Mouse (Mus musculus): ENCODE results near the gene Frmd4a. TPM values are rescaled to one million over a fixed set of nuclear protein-coding genes. Genes with fewer than 3 reads are reported as not detected.

The Frmd4a gene
- polyA plus RNA-seq, 1 experiment: 22.8 TPM

DNA sequence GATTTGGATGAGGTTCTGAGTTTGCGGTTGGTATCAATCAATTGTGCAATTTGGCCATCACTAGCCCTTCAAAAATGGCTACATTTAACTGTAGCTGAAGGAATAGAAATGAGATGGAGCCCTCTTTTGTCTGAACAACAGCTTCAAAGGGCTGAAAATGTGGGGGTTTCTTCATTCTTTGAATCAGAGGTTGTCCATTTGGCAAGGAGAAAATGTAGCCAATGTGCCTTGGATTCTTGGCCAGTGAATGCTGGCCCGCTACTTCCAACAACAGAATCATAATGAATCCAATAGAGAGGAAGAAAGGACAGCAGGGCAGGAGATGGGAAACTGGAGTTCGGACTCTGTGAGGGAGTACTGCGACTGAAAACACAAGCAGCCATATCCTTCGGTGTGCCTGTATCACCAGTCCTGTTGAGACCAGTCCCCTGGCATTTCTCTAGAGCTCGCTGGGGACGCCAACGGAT, 19.2 kb downstream of the Frmd4a start:
- WGBS: 82% methylated on average over 8 of the region's 8 CpGs
- H3K27ac ChIP-seq (ENCODE audit: control insufficient read depth, insufficient read depth, low read depth, low read length, poor library complexity): no peak overlapping the region
- no peak overlapping the region for H3K4me3 ChIP-seq (replicated peaks; ENCODE audit: control insufficient read depth, low read depth, low read length)
- no peak for TF ChIP-seq POLR2A (IDR thresholded peaks at IDR 0.05; ENCODE audit: borderline replicate concordance, control insufficient read depth, low read depth, low read length)
- TF ChIP-seq CTCF (IDR thresholded peaks at IDR 0.05; ENCODE audit: control insufficient read depth, insufficient read depth, low read length): no peak
- no peaks in the 10 kb centered on the region for H3K4me1 ChIP-seq (ENCODE audit: control insufficient read depth, insufficient read depth, low read length)

DNA sequence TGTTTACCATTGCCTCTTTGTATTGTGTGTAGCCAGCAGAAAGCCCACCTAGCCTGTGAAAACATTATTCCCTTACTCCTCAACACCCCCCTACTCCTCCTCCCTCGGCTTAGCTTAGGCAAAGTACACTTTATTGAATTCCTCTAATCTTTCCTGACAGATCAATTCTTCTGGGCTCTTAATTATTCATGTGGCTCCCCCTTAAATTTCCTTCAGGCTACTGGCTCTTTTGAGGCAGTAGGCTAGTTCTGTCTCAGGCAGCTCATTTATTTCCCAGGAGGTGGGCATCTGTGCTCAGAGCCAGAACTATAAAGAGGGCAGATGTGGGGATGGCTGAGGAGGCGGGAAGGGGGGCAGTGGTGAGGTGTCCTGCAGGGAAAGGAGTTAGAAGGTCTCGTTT, 24.5 kb downstream of the Frmd4a start:
- H3K27ac ChIP-seq (ENCODE audit: control insufficient read depth, insufficient read depth, low read depth, low read length, poor library complexity): no peak overlapping the region
- TF ChIP-seq CTCF (IDR thresholded peaks at IDR 0.05; ENCODE audit: control insufficient read depth, insufficient read depth, low read length): no peak
- no peak for TF ChIP-seq POLR2A (IDR thresholded peaks at IDR 0.05; ENCODE audit: borderline replicate concordance, control insufficient read depth, low read depth, low read length)
- 58% methylated on average over 3 of the region's 3 CpGs for WGBS
- no peaks in the 10 kb centered on the region for H3K4me1 ChIP-seq (ENCODE audit: control insufficient read depth, insufficient read depth, low read length)
- H3K4me3 ChIP-seq (replicated peaks; ENCODE audit: control insufficient read depth, low read depth, low read length): no peak overlapping the region

DNA sequence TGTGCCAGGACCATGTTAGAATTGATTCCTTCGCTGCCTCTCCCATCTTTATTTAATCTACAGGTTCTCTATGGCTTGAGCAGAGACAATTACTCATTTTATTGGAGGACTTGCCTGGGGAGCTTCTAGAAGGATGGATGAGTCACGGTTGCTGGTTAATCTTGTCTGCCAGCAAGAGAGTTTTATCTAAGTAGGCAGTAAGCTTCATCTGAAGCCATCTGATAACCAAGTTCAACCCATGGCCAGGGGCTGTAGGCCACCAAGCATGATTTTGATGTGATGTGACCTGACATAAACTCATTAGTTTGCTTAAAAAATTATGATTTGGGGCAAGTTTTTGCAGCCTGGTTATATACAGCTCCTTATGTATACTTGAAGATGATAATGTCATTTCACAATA, 38.0 kb downstream of the Frmd4a start:
- WGBS: 69% methylated on average over 2 of the region's 2 CpGs
- H3K4me1 ChIP-seq (ENCODE audit: control insufficient read depth, insufficient read depth, low read length): no peaks in the 10 kb centered on the region
- TF ChIP-seq POLR2A (IDR thresholded peaks at IDR 0.05; ENCODE audit: borderline replicate concordance, control insufficient read depth, low read depth, low read length) (no peak), CTCF (IDR thresholded peaks at IDR 0.05; ENCODE audit: control insufficient read depth, insufficient read depth, low read length) (no peak)
- no peak overlapping the region for H3K27ac ChIP-seq (ENCODE audit: control insufficient read depth, insufficient read depth, low read depth, low read length, poor library complexity)
- H3K4me3 ChIP-seq (replicated peaks; ENCODE audit: control insufficient read depth, low read depth, low read length): no peak overlapping the region

DNA sequence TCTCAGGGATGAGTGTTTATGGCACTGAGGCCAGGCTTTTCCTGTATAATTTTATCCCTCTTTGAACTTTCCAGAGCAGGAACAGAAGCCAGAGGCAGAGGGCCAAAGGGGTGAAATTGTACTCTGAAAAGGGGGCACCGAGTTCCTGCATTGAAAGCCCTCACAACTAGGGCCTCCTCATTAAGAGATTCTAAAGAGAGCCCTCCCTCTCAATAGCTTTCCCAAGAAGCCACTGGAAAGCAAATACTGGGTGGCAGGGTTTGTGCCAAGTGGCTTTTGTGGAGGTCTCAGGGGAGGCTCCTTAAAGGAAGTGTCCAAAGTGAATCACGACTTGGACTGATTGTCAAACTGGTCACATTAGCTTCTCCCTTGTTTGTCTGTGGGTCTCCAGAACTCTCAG, 43.2 kb downstream of the Frmd4a start:
- Histone ChIP-seq H3K4me1 (ENCODE audit: control insufficient read depth, insufficient read depth, low read length) (no peaks in the 10 kb centered on the region), H3K4me3 (replicated peaks; ENCODE audit: control insufficient read depth, low read depth, low read length) (no peak overlapping the region), H3K27ac (ENCODE audit: control insufficient read depth, insufficient read depth, low read depth, low read length, poor library complexity) (no peak overlapping the region)
- TF ChIP-seq CTCF (IDR thresholded peaks at IDR 0.05; ENCODE audit: control insufficient read depth, insufficient read depth, low read length) (no peak), POLR2A (IDR thresholded peaks at IDR 0.05; ENCODE audit: borderline replicate concordance, control insufficient read depth, low read depth, low read length) (no peak)
- 54% methylated on average over 2 of the region's 2 CpGs for WGBS

DNA sequence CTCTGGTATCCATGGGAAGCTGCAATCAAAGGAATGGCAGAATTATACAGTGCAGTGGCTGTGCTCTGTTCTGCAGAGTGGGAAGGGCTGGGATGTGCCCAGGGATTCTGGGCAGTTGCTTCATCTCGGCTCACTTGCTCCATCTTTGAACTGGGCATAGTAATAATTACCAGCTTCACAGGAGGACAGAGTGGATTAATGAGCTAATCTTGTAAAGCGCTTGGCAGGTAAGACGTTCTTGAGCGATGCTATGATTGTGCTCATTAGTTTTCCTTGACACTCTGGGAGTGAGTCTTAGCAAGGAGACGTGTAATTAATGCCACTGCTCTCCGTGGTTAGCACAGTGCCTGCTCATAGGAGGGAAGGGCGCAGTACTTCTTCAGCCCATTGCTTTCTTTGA, 54.3 kb downstream of the Frmd4a start:
- no peaks in the 10 kb centered on the region for H3K4me1 ChIP-seq (ENCODE audit: control insufficient read depth, insufficient read depth, low read length)
- no peak overlapping the region for H3K27ac ChIP-seq (ENCODE audit: control insufficient read depth, insufficient read depth, low read depth, low read length, poor library complexity)
- H3K4me3 ChIP-seq (replicated peaks; ENCODE audit: control insufficient read depth, low read depth, low read length): no peak overlapping the region
- TF ChIP-seq POLR2A (IDR thresholded peaks at IDR 0.05; ENCODE audit: borderline replicate concordance, control insufficient read depth, low read depth, low read length): no peak
- WGBS: 74% methylated on average over 7 of the region's 7 CpGs

DNA sequence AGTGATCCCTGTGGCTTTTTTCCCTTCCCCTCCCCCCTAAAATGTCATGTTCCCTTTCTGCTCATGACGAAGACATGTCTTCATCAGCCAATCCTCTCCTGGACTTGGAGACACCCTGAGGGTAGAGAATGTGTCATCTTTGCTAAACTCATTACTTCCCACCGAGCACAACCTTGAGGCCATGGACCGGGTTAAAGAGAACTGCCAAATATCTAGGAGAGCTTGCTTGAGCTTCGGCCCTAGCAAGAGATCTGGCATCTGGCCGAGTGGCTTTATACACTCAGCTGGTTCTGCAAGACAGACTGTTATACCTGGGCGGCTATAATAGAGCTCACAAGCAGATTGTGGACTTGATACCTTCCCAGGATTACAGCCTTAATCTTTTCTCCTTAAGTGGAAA, 66.4 kb downstream of the Frmd4a start:
- TF ChIP-seq CTCF (IDR thresholded peaks at IDR 0.05; ENCODE audit: control insufficient read depth, insufficient read depth, low read length) (no peak), POLR2A (IDR thresholded peaks at IDR 0.05; ENCODE audit: borderline replicate concordance, control insufficient read depth, low read depth, low read length) (no peak)
- Histone ChIP-seq H3K27ac (ENCODE audit: control insufficient read depth, insufficient read depth, low read depth, low read length, poor library complexity) (no peak overlapping the region), H3K4me3 (replicated peaks; ENCODE audit: control insufficient read depth, low read depth, low read length) (no peak overlapping the region), H3K4me1 (ENCODE audit: control insufficient read depth, insufficient read depth, low read length) (no peaks in the 10 kb centered on the region)
- WGBS: 75% methylated on average over 6 of the region's 6 CpGs

DNA sequence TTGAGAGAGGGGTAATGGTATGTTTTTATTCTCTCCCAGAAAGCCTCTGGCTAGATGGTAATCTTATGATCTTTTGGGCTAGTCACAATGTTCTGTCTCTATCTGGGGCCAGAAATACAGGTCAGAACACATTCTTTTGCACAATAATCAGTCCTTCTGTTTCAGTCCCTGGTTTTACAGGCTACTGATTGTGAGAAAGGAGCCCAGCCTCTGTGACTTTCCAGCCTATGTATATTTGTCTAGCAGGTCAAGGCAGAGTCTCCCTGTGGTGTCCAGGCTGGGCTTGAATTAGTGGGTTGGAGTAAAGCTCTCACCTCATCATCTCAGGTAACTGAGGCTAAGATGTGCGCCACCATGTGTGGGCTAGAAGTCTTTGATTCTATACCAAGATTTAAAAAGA, 80.1 kb downstream of the Frmd4a start:
- Histone ChIP-seq H3K4me1 (ENCODE audit: control insufficient read depth, insufficient read depth, low read length) (no peaks in the 10 kb centered on the region), H3K27ac (ENCODE audit: control insufficient read depth, insufficient read depth, low read depth, low read length, poor library complexity) (no peak overlapping the region), H3K4me3 (replicated peaks; ENCODE audit: control insufficient read depth, low read depth, low read length) (no peak overlapping the region)
- TF ChIP-seq CTCF (IDR thresholded peaks at IDR 0.05; ENCODE audit: control insufficient read depth, insufficient read depth, low read length) (no peak), POLR2A (IDR thresholded peaks at IDR 0.05; ENCODE audit: borderline replicate concordance, control insufficient read depth, low read depth, low read length) (no peak)
- 85% methylated on average over 1 of the region's 1 CpGs for WGBS

DNA sequence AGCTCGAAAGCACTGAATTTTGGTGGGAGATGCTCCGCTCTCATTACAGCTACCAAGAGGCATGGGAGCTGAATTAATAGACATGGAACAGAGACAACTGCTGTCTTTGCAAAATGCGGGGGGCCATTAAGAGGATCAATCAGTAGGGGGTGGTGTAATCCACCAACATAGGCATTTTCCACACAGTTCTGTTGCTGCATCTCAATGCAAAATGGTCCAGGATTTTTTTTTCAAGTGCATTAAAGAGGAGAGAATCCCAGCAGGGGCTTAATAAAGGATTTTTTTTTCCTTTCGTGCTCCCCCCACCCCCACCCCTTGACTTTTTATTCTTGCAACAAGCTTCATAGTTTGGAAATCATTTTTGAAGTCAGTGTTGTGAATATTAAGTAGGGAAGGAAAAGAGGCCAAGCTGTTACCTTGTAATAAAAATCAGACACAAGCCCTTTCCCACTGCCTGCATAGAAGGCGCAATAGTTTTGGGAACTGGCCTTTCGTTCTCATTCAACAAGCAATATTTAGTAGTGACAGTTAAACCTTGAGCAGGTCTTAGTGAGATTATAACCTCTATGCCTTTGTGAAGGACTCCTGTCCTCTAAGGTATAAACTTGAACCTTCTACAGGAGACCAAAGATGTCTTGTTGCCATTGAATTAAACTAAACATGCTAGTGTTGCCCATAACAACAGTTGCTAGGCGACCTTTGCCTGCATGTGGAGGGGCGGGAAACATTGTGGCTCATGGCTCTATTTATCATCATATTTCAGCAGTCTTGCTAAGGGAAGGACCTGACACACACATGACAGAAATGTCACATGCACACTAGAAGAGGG, 81.6 kb downstream of the Frmd4a start:
- no peak overlapping the region for H3K27ac ChIP-seq (ENCODE audit: control insufficient read depth, insufficient read depth, low read depth, low read length, poor library complexity)
- H3K4me1 ChIP-seq (ENCODE audit: control insufficient read depth, insufficient read depth, low read length): no peaks in the 10 kb centered on the region
- 78% methylated on average over 8 of the region's 8 CpGs for WGBS
- no peak for TF ChIP-seq POLR2A (IDR thresholded peaks at IDR 0.05; ENCODE audit: borderline replicate concordance, control insufficient read depth, low read depth, low read length)
- no peak for TF ChIP-seq CTCF (IDR thresholded peaks at IDR 0.05; ENCODE audit: control insufficient read depth, insufficient read depth, low read length)
- no peak overlapping the region for H3K4me3 ChIP-seq (replicated peaks; ENCODE audit: control insufficient read depth, low read depth, low read length)

DNA sequence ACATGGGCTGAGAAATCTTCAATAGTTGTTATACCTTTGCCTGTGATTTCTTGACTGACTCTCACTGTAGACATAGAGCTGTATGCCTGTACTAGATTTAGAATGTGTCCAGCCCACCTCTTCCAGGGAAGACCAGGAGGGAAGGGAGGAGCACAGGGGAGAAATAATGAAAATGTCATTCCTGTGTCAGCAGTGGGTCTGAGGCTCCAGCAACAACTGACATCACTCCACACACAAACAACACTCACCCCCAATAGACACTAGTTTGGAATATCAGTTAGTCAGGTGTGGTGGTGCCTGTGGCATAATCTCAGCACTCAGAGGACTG, 82.2 kb downstream of the Frmd4a start:
- Histone ChIP-seq H3K4me3 (replicated peaks; ENCODE audit: control insufficient read depth, low read depth, low read length) (no peak overlapping the region), H3K27ac (ENCODE audit: control insufficient read depth, insufficient read depth, low read depth, low read length, poor library complexity) (no peak overlapping the region), H3K4me1 (ENCODE audit: control insufficient read depth, insufficient read depth, low read length) (no peaks in the 10 kb centered on the region)
- TF ChIP-seq POLR2A (IDR thresholded peaks at IDR 0.05; ENCODE audit: borderline replicate concordance, control insufficient read depth, low read depth, low read length): no peak
- TF ChIP-seq CTCF (IDR thresholded peaks at IDR 0.05; ENCODE audit: control insufficient read depth, insufficient read depth, low read length): no peak

Data from bone marrow, adult 2 months (tissue).